In genomic region chr12:81933430-81933829, GRCm38 (mm10) we compare ENCODE assay signal across 11 mouse cellular contexts.
DNase-seq lines count a peak whose midpoint lies in the region; ATAC-seq and TF ChIP-seq lines count a peak whose summit lies in the region.
"Had no signal": no experiment of that assay in that cellular context is flagged by ENCODE, and none has a peak within 500 bp of the region (broad histone marks: within the 10 kb centered on the region; RNA-seq: fewer than 3 reads in every experiment).

No protein-coding gene starts in this region.

- ATAC-seq in kidney, postnatal 0 days (replicated peaks; ENCODE audit: low FRiP score, low read depth), result peak; percentile 73; the same call in 1 of the 2 replicates
- peak; percentile 96 for ATAC-seq in monocyte, adult 5-6 weeks (replicated peaks; ENCODE audit: insufficient number of reproducible peaks, low FRiP score, low TSS enrichment, poor library complexity, severe bottlenecking)
- ATAC-seq: forebrain, embryonic 13.5 days; midbrain, embryonic 16.5 days had no signal

- no peak for TF ChIP-seq CTCF in kidney, postnatal 0 days (IDR thresholded peaks at IDR 0.05; ENCODE audit: low read depth)

- no peaks in the 10 kb centered on the region for H3K27me3 ChIP-seq in kidney, postnatal 0 days (ENCODE audit: insufficient read depth, low read length)
- H3K27me3 ChIP-seq in embryonic facial prominence, embryonic 10.5 days (replicated peaks; ENCODE audit: low read depth, poor library complexity, severe bottlenecking), result no peaks in the 10 kb centered on the region
- H3K27me3 ChIP-seq: forebrain, embryonic 13.5 days; liver, embryonic 15.5 days had no signal

- H3K9me3 ChIP-seq in kidney, postnatal 0 days (replicated peaks; ENCODE audit: low read length), result no peaks in the 10 kb centered on the region
- no peaks in the 10 kb centered on the region for H3K9me3 ChIP-seq in embryonic facial prominence, embryonic 10.5 days
- H3K9me3 ChIP-seq: forebrain, embryonic 13.5 days; liver, embryonic 15.5 days had no signal

- no peak overlapping the region for H3K27ac ChIP-seq in kidney, postnatal 0 days
- H3K27ac ChIP-seq in embryonic facial prominence, embryonic 10.5 days (replicated peaks), result no peak overlapping the region
- H3K27ac ChIP-seq: forebrain, embryonic 13.5 days; liver, embryonic 15.5 days had no signal

- H3K4me1 ChIP-seq in kidney, postnatal 0 days (replicated peaks; ENCODE audit: insufficient read depth, low read length), result no peaks in the 10 kb centered on the region
- peaks cover 3% of the 10 kb centered on the region for H3K4me1 ChIP-seq in embryonic facial prominence, embryonic 10.5 days
- H3K4me1 ChIP-seq: liver, embryonic 15.5 days had no signal

- H3K36me3 ChIP-seq in kidney, postnatal 0 days (ENCODE audit: insufficient read depth, low read length), result peaks cover 6% of the 10 kb centered on the region; the same call in 1 of the 2 replicates
- peaks cover 12% of the 10 kb centered on the region for H3K36me3 ChIP-seq in embryonic facial prominence, embryonic 10.5 days (replicated peaks)
- H3K36me3 ChIP-seq: liver, embryonic 15.5 days had no signal

- H3K4me2 ChIP-seq in kidney, postnatal 0 days (ENCODE audit: low read length), result no peak overlapping the region
- H3K4me2 ChIP-seq: forebrain, embryonic 13.5 days; liver, embryonic 15.5 days had no signal

- no peak overlapping the region for H3K4me3 ChIP-seq in kidney, postnatal 0 days (replicated peaks; ENCODE audit: low read depth, low read length)
- H3K4me3 ChIP-seq in embryonic facial prominence, embryonic 10.5 days, result no peak overlapping the region
- H3K4me3 ChIP-seq: forebrain, embryonic 13.5 days; liver, embryonic 15.5 days had no signal

- no peak overlapping the region for H3K9ac ChIP-seq in kidney, postnatal 0 days (ENCODE audit: low read depth, low read length)
- H3K9ac ChIP-seq: forebrain, embryonic 13.5 days; liver, embryonic 15.5 days had no signal

- WGBS in kidney, postnatal 0 days, result 81% methylated on average over 5 of the region's 5 CpGs
- 88% methylated on average over 5 of the region's 5 CpGs for WGBS in embryonic facial prominence, embryonic 10.5 days

- DNase-seq in CD4-positive helper T cell, adult 2 months (ENCODE audit: low read depth, low spot score), result peak; percentile 61
- peak; percentile 30 for DNase-seq in ZHBTc4 (ENCODE audit: low read depth, low spot score)
- DNase-seq in kidney, postnatal 0 days (ENCODE audit: low spot score), result no peak
- no peak for DNase-seq in frontal cortex, postnatal 36 days (ENCODE audit: low spot score in 2 of 2)
- no peak for DNase-seq in embryonic facial prominence, embryonic 10.5 days (ENCODE audit: low spot score)
- no peak for DNase-seq in embryo, embryonic 9.5 days (ENCODE audit: extremely low spot score)
- DNase-seq: adrenal gland, adult 8-10 months had no signal

Comparison
In these comparisons a context has a peak if more than half of its experiments do, and no peak if none do; other contexts are left out.
1. DNase-seq: peak in CD4-positive helper T cell, adult 2 months (single experiment) and ZHBTc4 (single experiment); none in kidney, postnatal 0 days (single experiment), frontal cortex, postnatal 36 days (0 of 2), embryonic facial prominence, embryonic 10.5 days (single experiment) and embryo, embryonic 9.5 days (single experiment).